Mouse (Mus musculus): ENCODE data around the gene Kiss1.
A peak's percentile ranks its signal among the peaks of the same experiment; 100 is the strongest.
"Not testable (repeated sequence)": the region's sequence is repeated elsewhere in the genome, so short reads cannot be mapped to it uniquely, and the experiment has no call there.

Kiss1 gene

DNA sequence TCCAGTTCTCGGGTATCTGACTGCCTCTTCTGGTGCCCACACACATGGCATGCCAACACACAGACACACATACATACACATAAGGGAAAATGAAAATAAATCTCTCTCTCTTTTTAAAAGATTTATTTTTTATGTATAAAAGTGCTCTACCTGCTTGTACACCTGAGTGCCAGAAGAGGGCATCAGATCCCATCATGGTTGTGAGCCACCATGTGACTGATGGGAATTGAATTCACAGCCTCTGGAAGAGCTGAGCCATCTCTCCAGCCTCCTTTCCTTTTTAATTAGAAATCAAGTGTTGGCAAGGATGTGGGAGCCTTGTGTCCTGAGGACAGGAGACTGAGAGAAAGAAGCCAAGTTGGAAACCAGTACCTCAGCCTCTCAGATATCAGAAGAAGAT lies 4.5 kb upstream of the Kiss1 start:
- DNase-seq (ENCODE audit: extremely low read depth, low read depth) = no peak

DNA sequence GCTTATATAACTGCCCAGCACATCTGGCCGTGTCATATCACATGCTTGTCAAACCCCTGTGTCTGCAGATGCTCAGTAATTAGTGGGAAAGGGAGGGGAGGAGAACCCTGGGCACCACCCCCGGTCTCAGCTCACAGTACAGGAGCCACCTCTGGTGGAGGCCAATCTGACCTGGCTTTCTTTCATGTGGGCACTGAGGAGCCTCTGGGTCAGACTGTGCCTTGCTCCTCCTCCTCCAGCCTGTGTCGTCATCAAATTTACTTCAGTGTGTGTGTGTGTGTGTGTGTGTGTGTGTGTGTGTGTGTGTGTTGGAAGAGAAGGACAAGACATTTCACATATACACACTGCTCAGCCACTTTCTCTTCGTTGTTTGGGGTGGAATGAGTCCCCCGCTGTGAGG lies 1.7 kb downstream of the Kiss1 start:
- DNase-seq (ENCODE audit: extremely low read depth, low read depth) = no peak

DNA sequence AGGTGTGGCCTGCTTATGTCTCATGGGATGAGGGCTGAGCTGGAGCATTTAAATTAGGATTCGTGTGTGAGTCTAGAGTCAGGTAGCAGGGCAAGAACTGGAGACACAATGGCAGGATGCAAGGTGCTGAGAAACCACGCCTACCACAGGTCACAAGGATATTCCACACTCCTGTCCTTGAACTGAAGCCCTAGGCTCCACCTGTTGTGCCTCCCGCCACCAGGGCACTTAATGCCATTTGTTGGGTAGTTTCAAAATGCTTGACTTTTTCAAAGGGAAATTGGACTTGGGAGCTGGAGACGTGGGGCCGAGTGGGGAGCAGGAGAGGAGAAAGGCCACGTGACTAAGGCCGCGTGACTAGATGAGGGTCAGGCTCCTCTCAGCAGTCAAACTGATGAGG lies 4.3 kb downstream of the Kiss1 start:
- DNase-seq (ENCODE audit: extremely low read depth, low read depth) = no peak

DNA sequence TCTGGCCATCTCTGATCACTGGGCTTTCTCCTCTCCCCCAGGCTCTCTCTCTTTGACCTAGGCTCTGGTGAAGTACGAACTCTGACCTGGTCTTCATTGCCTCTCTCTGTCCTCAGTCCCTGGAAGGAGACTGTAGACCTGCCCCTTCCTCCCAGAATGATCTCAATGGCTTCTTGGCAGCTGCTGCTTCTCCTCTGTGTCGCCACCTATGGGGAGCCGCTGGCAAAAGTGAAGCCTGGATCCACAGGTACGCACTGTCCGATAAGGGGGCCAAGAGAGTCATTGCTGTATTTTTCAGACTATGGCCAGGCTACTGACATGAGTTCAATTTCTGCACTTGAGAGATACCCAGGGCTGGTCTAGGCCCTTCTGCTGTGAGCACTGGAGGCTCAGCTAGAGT lies 5.4 kb downstream of the Kiss1 start:
- DNase-seq (ENCODE audit: extremely low read depth, low read depth) = no peak

DNA sequence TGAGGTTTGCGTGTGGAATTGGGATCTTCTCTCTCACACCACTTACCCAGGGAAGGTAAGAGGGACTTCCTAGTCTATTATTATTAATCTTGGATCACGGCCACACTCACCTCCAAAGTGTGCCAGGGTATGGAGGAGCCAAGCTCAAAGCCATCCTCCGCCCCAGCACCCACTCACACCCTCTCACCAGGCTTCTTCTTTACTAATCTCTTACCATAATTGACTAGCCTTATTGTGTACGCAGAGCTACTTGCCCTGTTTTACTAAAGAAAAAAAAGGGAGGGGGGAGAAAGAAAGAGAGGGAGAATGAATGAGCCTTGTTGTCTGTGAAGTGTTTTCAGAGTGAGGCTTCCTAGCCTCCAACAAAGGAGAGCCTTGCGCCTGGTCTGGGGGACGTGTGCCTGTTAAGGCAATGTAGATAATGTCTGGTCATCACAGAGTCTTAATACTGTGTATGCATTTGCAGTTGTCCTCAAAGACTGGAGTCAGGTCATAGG lies 6.7 kb downstream of the Kiss1 start:
- DNase-seq (ENCODE audit: extremely low read depth, low read depth) = no peak

DNA sequence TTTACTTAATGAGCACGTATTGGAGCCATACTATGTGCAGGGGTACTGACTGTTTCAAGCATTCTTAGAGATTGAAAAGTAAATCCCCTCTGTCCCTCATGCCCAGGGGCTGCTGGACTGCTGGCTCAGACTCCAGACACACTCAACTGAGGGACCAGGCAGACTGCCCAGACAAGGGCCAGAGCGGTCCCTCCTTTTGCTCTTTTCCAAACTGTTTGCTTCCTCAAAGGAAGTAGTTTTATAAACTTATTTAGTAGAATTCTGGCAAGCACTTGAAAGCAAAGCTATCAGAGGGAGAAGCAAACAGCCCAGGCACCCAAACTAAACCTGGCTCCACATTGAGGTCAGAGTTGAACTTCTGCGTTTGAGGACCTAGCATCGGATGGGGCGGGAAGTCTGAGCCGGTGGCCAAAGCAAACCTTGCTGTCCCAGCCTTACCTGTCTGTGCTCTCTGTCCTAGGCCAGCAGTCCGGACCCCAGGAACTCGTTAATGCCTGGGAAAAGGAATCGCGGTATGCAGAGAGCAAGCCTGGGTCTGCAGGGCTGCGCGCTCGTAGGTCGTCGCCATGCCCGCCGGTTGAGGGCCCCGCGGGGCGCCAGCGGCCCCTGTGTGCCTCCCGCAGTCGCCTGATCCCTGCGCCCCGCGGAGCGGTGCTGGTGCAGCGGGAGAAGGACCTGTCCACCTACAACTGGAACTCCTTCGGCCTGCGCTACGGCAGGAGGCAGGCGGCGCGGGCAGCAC lies 7.4 kb downstream of the Kiss1 start:
- DNase-seq (ENCODE audit: extremely low read depth, low read depth) = no peak

DNA sequence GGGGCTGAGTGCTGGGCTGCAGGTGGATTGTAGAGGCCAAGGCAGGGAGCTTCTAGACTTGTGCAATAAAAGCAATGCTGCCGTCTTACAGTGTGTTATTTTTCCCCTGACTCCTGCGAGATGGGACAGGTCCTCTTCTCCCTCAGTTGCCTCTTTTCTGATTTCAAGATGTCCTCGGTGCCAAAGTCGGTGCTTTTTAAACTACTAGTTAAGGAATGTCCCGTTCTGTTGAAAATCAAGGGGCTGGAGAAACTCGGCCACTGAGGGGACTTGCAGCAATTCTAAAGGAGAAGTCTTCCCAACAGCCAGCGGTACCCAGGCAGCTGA lies 7.9 kb downstream of the Kiss1 start:
- DNase-seq (ENCODE audit: extremely low read depth, low read depth) = no peak

DNA sequence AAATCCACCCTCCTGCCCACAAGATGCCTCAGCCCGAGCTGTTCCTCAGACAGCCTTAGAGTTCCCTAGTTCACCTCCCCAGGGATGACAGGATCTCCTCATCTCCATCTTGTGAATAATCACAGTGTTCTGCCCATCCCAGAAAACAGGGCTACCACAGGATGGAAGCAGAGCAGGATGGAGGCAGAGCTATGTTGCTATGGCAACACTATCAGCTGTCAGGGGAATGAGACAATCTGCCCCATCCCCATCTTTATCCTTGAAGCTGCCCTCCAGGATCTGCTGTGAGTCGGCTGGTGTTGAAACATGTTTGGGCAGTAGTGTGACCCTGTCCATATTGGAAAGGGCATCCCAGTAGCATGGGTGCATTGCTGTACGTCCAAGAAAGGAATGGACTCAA lies 9.5 kb downstream of the Kiss1 start:
- no peak for DNase-seq (ENCODE audit: extremely low read depth, low read depth)

DNA sequence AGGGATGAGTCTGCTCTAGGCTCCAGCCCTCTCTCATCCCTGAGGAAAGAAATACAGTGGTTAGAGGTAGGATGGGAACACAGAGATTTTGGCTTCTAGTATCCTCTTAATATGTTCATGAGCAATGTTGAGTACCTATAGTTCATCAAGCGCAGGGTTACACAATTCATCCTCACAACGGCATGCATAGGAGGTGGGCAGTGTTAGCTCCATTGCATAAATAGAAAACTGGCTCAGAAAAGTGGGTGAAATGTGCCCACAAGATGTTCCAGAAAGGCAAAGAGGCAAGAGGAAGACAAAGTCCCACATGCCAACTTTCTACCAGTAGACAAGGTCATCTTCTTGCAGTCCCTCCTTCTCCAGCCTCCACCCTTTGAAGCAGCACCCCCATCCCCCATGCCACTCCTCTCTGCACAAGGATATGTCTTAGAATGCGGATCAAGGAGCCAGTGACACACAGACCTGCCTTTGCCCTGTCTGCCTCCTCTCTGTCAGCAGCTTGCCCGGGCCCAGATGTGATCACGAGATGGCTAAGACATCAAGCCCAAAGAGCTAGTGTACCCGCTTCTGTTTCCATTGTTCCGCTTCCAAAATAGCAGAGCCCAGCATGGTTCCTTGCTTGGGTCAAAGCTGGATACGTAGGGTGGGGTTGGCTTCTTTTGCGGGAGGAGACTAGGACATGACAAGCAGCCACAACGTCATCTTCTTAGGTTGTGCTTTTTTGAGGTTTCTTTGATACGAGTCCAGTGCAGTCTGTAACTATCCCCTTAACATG lies 11.2 kb downstream of the Kiss1 start:
- DNase-seq (ENCODE audit: extremely low read depth, low read depth) = no peak

DNA sequence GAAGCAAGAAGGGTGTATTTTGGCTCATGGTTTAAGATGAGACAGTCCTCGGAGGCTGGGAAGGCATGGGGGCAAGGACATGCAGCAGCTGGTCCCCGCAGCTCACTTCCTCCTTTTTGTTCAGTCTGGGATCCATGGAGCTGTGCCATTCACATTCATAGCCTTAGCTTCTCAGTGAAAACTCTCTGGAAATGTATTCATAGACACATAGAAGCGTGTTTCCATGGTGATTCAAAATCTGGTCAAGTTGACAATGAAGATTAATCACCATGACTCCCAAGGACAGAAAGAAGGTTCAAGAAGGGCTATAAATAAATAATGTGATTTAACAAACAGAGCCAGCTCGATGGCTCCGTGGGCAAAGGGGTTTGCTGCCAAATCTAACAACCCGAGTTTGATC lies 12.3 kb downstream of the Kiss1 start:
- DNase-seq (ENCODE audit: extremely low read depth, low read depth) = no peak

DNA sequence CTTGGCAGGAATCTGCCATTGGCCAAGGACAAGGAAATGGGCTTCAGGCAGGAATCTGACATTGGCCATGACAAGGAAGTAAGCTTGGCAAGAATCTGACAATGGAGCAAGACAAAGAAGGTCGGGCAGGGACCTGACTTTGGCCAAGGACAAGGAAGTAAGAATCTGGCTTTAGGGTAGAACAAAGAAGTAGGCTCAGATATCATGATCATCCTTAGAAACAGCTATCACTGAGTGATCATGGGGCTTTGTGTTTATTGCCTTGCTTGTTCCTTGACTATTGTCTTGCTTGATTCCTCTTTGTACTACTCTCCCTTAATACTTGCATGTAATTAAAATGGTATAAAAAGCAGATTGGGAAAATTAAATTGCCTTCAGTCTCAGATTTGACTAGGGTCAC lies 18.7 kb downstream of the Kiss1 start:
- not testable (repeated sequence) for DNase-seq (ENCODE audit: extremely low read depth, low read depth)

DNA sequence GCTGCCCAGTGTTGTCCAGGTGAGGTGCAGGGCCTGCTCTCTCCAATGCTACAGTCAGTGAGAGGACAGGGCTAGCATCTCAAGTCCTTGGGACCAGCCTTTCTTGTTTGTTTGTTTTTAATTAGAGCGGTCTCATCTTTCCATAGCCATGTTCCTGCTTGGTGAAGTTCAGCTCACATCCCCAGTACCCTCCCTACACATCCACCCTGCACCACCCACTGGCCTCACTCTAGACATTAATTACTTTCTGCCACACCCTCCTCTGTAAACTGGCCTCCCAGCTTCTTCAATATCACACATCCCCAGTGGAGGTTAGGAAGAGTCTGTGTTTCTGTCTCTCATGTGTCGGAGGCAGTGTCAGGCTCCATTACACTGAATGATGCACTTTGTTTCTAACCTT lies 22.7 kb downstream of the Kiss1 start:
- no peak for DNase-seq (ENCODE audit: extremely low read depth, low read depth)

DNA sequence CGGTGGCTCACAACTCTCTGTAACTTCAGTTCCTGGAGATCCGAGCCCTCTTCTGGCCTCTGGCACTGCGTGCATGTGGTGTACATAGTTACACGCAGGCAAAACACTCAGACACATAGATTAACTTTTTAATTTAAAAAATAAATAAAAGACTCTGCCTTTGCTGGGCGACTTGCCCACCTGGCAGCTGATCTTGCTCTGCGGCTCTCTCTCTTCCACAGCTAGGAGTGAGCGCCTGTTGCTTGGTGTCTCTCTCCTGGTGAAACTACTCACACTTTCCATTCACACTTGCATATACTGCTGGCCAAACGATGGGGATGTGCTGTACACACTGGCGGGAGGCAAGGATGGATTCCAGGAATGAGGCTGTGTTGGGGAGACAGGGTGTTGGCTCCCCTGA lies 24.9 kb downstream of the Kiss1 start:
- DNase-seq (ENCODE audit: extremely low read depth, low read depth) = no peak

DNA sequence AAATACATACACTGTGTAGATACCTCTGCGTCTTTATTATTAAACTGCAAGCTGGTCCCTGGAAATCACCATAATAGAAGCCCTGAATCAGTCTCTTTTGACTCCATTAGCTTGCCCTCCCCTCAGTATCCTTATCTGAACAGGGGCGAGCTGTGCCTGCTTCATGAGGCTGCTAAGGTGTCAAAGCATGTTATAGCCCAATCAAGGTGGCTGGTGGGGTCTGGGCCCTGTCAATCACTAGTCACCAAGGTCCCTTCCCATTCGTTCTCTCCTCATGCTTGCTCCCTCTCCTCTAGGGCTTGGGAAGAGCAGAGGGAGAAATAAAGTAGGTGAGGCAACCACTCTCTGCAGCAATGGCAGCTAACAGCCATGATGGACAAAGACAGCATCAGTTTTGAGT lies 25.6 kb downstream of the Kiss1 start:
- DNase-seq (ENCODE audit: extremely low read depth, low read depth) = no peak

DNA sequence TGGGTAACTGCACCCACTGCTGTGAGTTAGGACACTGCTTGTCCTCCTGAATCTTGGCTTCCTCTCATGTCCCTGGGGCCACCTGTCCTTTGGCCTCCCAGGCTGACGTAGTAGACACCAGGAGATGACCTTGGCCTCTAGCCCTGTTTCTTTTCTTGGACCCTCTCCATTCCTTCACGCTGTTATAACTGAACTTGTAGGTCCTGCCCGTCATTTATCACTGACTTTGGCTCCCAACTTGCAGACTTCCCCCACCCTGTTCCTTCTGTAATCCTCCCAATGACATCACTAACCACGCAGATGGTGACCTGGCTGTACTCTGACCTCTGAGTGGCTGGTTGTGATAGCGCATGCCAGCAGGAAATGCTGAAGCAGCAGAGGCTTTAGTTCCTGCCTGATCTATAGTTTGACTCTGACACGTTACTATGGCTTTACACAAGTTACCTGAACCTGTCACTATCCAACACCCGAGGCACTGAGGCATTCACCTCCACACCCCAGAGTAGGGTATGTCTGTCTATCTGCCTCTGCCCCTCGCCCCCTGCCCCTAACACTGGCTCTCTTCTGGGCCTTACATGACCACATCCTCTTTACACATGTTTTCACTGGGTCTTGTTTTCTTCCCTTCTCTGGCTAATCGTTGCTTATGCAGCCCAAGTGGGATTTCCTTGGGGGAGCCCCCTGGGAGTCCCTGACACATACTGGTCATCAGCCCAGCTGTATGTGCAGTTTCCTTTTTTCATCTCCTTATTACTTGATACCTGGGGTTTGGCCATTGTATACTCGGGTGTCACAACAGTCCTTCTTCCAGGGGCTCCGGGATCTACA lies 26.2 kb downstream of the Kiss1 start:
- no peak for DNase-seq (ENCODE audit: extremely low read depth, low read depth)

DNA sequence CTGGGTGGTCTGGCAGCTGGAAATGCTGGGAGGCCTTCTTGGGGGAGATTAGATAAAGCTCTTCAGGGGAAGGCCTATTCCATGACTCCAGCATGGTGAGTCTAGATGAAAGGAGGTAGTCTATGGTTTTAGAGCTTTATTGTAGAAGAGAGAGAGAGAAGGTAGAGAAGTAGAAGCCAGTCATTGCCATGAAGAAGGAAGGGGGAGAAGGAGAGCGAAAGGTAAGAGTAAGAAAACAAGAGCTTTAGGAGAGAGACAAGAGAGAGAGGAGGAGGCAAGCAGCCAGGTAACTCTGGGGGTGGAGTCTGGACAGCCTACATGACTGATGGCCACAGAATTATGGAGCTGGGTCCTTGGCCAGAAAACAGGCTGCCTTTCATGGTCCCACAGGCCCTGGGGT lies 28.5 kb downstream of the Kiss1 start, which contains the start of gene Ren1:
Gene Ren1, plus strand, starts transcription at position 301 of the 400 bp plus-strand sequence.
- no peak for DNase-seq (ENCODE audit: extremely low read depth, low read depth)

DNA sequence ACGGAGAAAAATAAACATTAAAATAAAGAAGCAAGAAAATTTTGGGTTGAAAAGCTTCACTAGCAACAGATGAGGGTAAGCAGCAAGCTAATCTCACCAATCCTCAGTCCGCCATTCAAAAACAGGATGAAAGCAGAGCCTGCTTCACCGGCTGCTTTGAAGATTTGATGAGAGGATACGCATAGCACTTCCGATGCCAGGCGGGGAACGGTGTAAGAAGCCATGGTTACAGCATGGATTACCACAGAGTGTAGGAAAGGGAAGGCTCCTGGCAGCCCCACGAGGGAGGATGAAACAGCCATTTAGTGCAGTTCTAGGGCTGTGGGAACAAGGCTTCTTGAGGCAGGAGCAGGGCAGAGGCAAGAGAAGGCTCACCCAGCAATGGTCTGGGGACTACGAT lies 30.1 kb downstream of the Kiss1 start:
- DNase-seq (ENCODE audit: extremely low read depth, low read depth) = no peak

DNA sequence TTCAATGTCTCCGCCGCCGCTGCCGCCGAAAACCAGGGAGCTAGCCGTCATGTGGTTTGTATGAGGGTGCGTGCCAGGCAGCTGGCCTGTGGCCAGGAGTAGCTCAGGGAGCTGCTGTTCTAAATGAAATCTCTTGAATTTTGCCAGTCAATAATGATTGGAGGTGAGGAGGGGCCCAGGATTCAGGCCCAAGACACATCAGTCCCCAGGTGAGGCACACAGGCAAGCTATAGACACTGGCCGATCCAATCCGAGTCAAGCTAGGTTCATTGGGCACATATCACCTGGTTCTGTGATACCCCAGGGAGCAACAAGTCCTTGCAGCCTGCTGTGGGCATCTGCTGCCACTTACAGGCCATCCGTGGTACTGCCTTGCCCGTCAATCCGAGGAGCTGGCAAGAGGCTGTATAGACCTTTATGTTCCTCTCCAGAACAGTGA lies 31.7 kb downstream of the Kiss1 start:
- peak; percentile 67 for DNase-seq (ENCODE audit: extremely low read depth, low read depth)

DNA sequence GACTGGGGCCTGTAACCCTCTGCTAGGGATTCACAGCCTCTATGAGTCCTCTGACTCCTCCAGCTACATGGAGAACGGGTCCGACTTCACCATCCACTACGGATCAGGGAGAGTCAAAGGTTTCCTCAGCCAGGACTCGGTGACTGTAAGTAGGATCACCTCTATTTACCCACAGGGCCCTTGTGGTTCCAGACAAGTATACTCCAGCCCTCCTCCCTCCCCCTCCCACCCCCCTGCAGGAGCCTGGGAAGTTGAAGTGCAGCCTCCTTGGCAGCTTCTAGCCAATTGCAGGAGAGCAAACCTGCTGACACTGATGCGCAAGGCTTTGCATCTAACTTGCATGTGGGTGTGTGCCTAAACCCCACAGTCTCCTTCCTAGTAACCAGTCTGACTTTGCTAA lies 33.8 kb downstream of the Kiss1 start:
- DNase-seq (ENCODE audit: extremely low read depth, low read depth) = no peak

DNA sequence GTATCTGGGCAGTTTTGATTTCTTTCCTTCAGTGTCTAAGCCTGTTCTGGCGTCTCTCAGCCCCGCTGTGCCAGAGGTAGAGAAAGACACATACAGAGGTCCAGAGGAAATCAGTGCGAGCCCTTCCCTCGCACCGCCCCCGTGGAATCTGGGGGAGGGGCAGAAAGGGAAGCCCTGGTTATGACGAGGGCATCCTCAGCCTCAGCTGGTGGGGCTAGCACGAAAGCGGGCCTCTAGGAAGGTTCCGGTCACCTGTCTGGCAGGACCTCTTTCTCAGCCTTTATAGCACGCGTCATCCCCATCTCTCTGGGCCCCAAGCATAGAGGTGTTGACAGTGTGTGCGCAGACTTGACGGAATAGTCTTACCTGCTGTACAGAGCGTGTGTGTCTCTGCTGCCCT lies 34.2 kb downstream of the Kiss1 start:
- DNase-seq (ENCODE audit: extremely low read depth, low read depth) = no peak

DNA sequence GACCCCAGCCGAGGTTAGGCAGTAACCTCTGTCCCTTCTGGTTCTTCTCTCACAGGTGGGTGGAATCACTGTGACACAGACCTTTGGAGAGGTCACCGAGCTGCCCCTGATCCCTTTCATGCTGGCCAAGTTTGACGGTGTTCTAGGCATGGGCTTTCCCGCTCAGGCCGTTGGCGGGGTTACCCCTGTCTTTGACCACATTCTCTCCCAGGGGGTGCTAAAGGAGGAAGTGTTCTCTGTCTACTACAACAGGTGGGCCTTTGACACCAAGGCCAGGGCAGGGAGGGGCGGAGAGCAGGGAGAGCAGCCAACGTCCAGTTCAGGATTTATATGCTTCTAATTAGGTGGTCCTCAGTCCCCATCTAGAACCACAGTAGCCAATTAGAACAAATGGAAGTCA lies 34.7 kb downstream of the Kiss1 start:
- DNase-seq (ENCODE audit: extremely low read depth, low read depth) = no peak

DNA sequence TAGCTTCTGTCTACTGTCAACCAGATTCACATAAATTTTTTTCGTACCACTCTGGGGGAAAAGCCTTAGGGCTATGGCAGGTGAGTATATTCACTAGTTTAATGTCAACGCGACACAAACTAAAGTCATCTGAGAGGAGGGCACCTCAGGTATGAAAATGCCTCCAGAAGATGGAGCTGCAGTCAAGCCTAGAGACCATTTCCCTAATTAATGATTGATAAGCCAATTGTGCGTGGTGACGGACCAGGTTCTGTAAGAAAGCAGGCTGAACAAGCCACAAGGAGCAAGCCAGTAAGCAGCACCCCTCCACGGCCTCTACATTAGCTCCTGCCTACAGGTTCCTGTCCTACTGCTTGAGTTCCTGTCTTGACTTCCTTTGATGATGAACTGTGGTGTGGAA lies 39.3 kb downstream of the Kiss1 start:
- DNase-seq (ENCODE audit: extremely low read depth, low read depth) = no peak
